Mouse (Mus musculus): ENCODE measurements around the gene Art5. TPM values are rescaled to one million over a fixed set of nuclear protein-coding genes. Genes with fewer than 3 reads are reported as not detected.

Art5 gene
- polyA plus RNA-seq, 1 experiment: 0.33 TPM

DNA sequence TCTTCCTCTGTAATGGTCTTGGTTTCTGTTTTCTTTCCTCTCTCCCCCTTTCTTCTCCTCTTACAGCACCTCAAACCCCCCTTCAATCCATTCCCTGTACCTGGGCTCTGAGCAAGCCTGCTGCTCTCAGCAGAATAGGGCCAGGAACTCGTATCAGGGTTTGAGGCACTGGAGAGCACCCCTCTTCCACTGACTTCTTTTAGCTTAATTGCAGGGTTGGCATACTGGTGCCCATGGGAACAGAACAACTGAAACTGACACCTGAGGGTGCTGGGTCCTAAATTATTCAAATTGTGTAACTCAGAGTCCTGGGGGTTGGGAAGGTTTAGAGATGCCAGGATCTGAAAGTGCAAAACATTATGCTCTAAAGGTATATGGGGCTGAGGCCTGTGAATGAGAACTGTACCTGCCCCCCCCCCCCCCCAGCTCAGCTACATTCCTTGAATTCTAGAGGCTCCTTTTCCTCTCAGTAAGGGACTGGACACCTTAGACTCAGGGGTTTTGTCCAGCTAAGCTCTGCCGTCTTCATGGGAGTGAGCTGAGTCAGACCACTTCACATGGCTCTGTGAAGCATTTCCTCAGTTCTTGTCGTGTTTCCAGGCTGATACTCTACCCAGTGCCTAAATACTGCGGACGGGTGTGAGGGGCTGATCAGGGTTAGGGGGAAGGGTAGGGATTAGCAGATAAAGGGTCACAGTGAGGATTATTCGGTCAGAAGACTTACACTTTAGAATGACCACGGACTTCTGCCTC is 7.5 kb upstream of the Art5 start, which contains the start of gene Chrna10:
Chrna10 (minus strand) TSS at position 250 of the 753 bp plus-strand sequence.
- Histone ChIP-seq H3K27me3 (replicated peaks; ENCODE audit: control insufficient read depth, insufficient read depth, low read length) (no peaks in the 10 kb centered on the region), H3K36me3 (ENCODE audit: control insufficient read depth, insufficient read depth, low read length) (0 out of 2 replicates have a peak, but pooled peaks cover 3% of the 10 kb centered on the region), H3K27ac (ENCODE audit: insufficient read depth, low read depth, low read length) (no peak within 1 kb of the TSS), H3K4me1 (ENCODE audit: control insufficient read depth, insufficient read depth, low read length) (no peaks in the 10 kb centered on the region), H3K4me3 (ENCODE audit: insufficient read depth, low read depth, low read length) (no peak within 1 kb of the TSS)
- 46% methylated on average over 7 of the region's 7 CpGs for WGBS
- TF ChIP-seq CTCF (conservative IDR thresholded peaks at IDR 0.05; ENCODE audit: insufficient read depth, insufficient read length, low read depth, low read length) (no peak), POLR2A (IDR thresholded peaks at IDR 0.05; ENCODE audit: low read depth, low read length) (no peak)
- no peak for DNase-seq

GRCm38 (mm10) chr7:102113151-102113729 is 4.0 kb upstream of the Art5 start:
- no peak overlapping the region for H3K27ac ChIP-seq (ENCODE audit: insufficient read depth, low read depth, low read length)
- H3K4me1 ChIP-seq (ENCODE audit: control insufficient read depth, insufficient read depth, low read length): no peaks in the 10 kb centered on the region
- WGBS: 87% methylated on average over 45 of the region's 45 CpGs
- no peak for TF ChIP-seq CTCF (conservative IDR thresholded peaks at IDR 0.05; ENCODE audit: insufficient read depth, insufficient read length, low read depth, low read length)
- no peak for TF ChIP-seq POLR2A (IDR thresholded peaks at IDR 0.05; ENCODE audit: low read depth, low read length)
- H3K27me3 ChIP-seq (replicated peaks; ENCODE audit: control insufficient read depth, insufficient read depth, low read length): no peaks in the 10 kb centered on the region
- no peaks in the 10 kb centered on the region for H3K36me3 ChIP-seq (ENCODE audit: control insufficient read depth, insufficient read depth, low read length)
- H3K4me3 ChIP-seq (ENCODE audit: insufficient read depth, low read depth, low read length): no peak overlapping the region
- no peak for DNase-seq

GRCm38 (mm10) chr7:102109746-102110145 is 457 bp upstream of the Art5 start:
- no peaks in the 10 kb centered on the region for H3K27me3 ChIP-seq (replicated peaks; ENCODE audit: control insufficient read depth, insufficient read depth, low read length)
- TF ChIP-seq POLR2A (IDR thresholded peaks at IDR 0.05; ENCODE audit: low read depth, low read length) (no peak), CTCF (conservative IDR thresholded peaks at IDR 0.05; ENCODE audit: insufficient read depth, insufficient read length, low read depth, low read length) (no peak)
- no peaks in the 10 kb centered on the region for H3K4me1 ChIP-seq (ENCODE audit: control insufficient read depth, insufficient read depth, low read length)
- no peaks in the 10 kb centered on the region for H3K36me3 ChIP-seq (ENCODE audit: control insufficient read depth, insufficient read depth, low read length)
- no peak overlapping the region for H3K27ac ChIP-seq (ENCODE audit: insufficient read depth, low read depth, low read length)
- no peak for DNase-seq
- H3K4me3 ChIP-seq (ENCODE audit: insufficient read depth, low read depth, low read length): no peak overlapping the region
- 81% methylated on average over 4 of the region's 4 CpGs for whole genome bisulfite sequencing

GRCm38 (mm10) chr7:102108206-102108605 is 1.1 kb downstream of the Art5 start:
- no peak for TF ChIP-seq CTCF (conservative IDR thresholded peaks at IDR 0.05; ENCODE audit: insufficient read depth, insufficient read length, low read depth, low read length)
- no peak for TF ChIP-seq POLR2A (IDR thresholded peaks at IDR 0.05; ENCODE audit: low read depth, low read length)
- H3K36me3 ChIP-seq (ENCODE audit: control insufficient read depth, insufficient read depth, low read length): no peaks in the 10 kb centered on the region
- H3K4me1 ChIP-seq (ENCODE audit: control insufficient read depth, insufficient read depth, low read length): no peaks in the 10 kb centered on the region
- H3K27me3 ChIP-seq (replicated peaks; ENCODE audit: control insufficient read depth, insufficient read depth, low read length): no peaks in the 10 kb centered on the region
- H3K27ac ChIP-seq (ENCODE audit: insufficient read depth, low read depth, low read length): no peak overlapping the region
- 94% methylated on average over 1 of the region's 1 CpGs for WGBS
- no peak for DNase-seq
- H3K4me3 ChIP-seq (ENCODE audit: insufficient read depth, low read depth, low read length): no peak overlapping the region

DNA sequence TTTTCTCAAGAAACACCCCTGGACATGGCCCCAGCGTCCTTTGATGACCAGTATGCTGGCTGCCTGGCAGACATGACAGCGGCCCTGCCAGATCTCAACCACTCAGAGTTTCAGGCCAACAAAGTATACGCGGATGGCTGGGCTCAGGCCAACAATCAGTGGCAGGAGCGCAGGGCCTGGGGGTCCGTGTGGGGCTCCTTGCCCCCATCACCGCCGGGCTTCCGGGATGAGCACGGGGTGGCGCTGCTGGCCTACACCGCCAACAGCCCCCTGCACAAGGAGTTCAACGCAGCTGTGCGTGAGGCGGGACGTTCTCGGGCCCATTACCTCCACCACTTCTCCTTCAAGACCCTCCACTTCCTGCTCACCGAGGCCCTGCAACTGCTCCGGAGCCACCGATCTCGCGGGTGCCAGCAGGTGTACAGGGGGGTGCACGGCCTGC is 2.6 kb downstream of the Art5 start:
- no peak overlapping the region for H3K27ac ChIP-seq (ENCODE audit: insufficient read depth, low read depth, low read length)
- H3K27me3 ChIP-seq (replicated peaks; ENCODE audit: control insufficient read depth, insufficient read depth, low read length): no peaks in the 10 kb centered on the region
- no peak overlapping the region for H3K4me3 ChIP-seq (ENCODE audit: insufficient read depth, low read depth, low read length)
- no peaks in the 10 kb centered on the region for H3K36me3 ChIP-seq (ENCODE audit: control insufficient read depth, insufficient read depth, low read length)
- 30% methylated on average over 23 of the region's 23 CpGs for WGBS
- TF ChIP-seq CTCF (conservative IDR thresholded peaks at IDR 0.05; ENCODE audit: insufficient read depth, insufficient read length, low read depth, low read length): no peak
- TF ChIP-seq POLR2A (IDR thresholded peaks at IDR 0.05; ENCODE audit: low read depth, low read length): no peak
- H3K4me1 ChIP-seq (ENCODE audit: control insufficient read depth, insufficient read depth, low read length): no peaks in the 10 kb centered on the region
- no peak for DNase-seq

- Histone ChIP-seq H3K4me1 (ENCODE audit: control insufficient read depth, insufficient read depth, low read length) (peaks cover 4% of the 10 kb centered on the region; the same call in 1 of the 2 replicates), H3K27me3 (replicated peaks; ENCODE audit: control insufficient read depth, insufficient read depth, low read length) (no peaks in the 10 kb centered on the region), H3K27ac (ENCODE audit: insufficient read depth, low read depth, low read length) (no peak overlapping the region), H3K4me3 (ENCODE audit: insufficient read depth, low read depth, low read length) (no peak overlapping the region), H3K36me3 (ENCODE audit: control insufficient read depth, insufficient read depth, low read length) (no peaks in the 10 kb centered on the region)
- peak; percentile 14 for DNase-seq
- WGBS: 69% methylated on average over 5 of the region's 5 CpGs
- TF ChIP-seq CTCF (conservative IDR thresholded peaks at IDR 0.05; ENCODE audit: insufficient read depth, insufficient read length, low read depth, low read length): no peak
- no peak for TF ChIP-seq POLR2A (IDR thresholded peaks at IDR 0.05; ENCODE audit: low read depth, low read length)
Observed at GRCm38 (mm10) chr7:102104126-102104525, 5.2 kb downstream of the Art5 start.

GRCm38 (mm10) chr7:102103555-102103954 is 5.7 kb downstream of the Art5 start:
- 86% methylated on average over 2 of the region's 2 CpGs for WGBS
- no peaks in the 10 kb centered on the region for H3K27me3 ChIP-seq (replicated peaks; ENCODE audit: control insufficient read depth, insufficient read depth, low read length)
- no peak overlapping the region for H3K27ac ChIP-seq (ENCODE audit: insufficient read depth, low read depth, low read length)
- TF ChIP-seq CTCF (conservative IDR thresholded peaks at IDR 0.05; ENCODE audit: insufficient read depth, insufficient read length, low read depth, low read length): no peak
- TF ChIP-seq POLR2A (IDR thresholded peaks at IDR 0.05; ENCODE audit: low read depth, low read length): no peak
- peaks cover 4% of the 10 kb centered on the region; the same call in 1 of the 2 replicates for H3K4me1 ChIP-seq (ENCODE audit: control insufficient read depth, insufficient read depth, low read length)
- H3K36me3 ChIP-seq (ENCODE audit: control insufficient read depth, insufficient read depth, low read length): no peaks in the 10 kb centered on the region
- H3K4me3 ChIP-seq (ENCODE audit: insufficient read depth, low read depth, low read length): no peak overlapping the region
- DNase-seq: no peak

Measured in kidney, adult 2 months (tissue).